Mouse (Mus musculus) lung, embryonic 16.5 days (tissue): Measurements from ENCODE around the gene Klhl11. TPM values are rescaled to one million over a fixed set of nuclear protein-coding genes. Genes with fewer than 3 reads are reported as not detected.
A peak's percentile ranks its signal among the peaks of the same experiment; 100 is the strongest.

Source experiments
- ATAC-seq: fragments of 200-750 bp; cut with Nextera tagmentation; 2 replicates; pipeline ENCODE4 v1.8.0; 2017; ENCODE audit warnings: low read depth, mild to moderate bottlenecking, moderate library complexity
- H3K27ac ChIP-seq: fragments of 300-500 bp; sonication (generic); 2 replicates; pipeline ENCODE4 v1.5.1; 2014; ENCODE audit warnings: mild to moderate bottlenecking, control low read depth, low read length
- H3K27me3 ChIP-seq: fragments of 300-500 bp; sonication (generic); 2 replicates; pipeline ENCODE4 v1.6.1; 2014; ENCODE audit warnings: low read depth, low read length, mixed read lengths; ENCODE audit not compliant: control insufficient read depth, insufficient read depth
- H3K36me3 ChIP-seq: fragments of 300-500 bp; sonication (generic); 2 replicates; pipeline ENCODE4 v1.6.1; 2014; ENCODE audit warnings: low read length; ENCODE audit not compliant: control insufficient read depth, insufficient read depth
- H3K4me1 ChIP-seq: fragments of 300-500 bp; sonication (generic); replicated peaks from 2 replicates; pipeline ENCODE4 v1.6.1; 2014; ENCODE audit warnings: low read length, mixed read lengths; ENCODE audit not compliant: control insufficient read depth, insufficient read depth
- H3K4me2 ChIP-seq: fragments of 300-500 bp; sonication (generic); 2 replicates; pipeline ENCODE4 v1.6.1; 2014; ENCODE audit warnings: low read depth, low read length, control low read depth
- H3K4me3 ChIP-seq: fragments of 300-500 bp; sonication (generic); 2 replicates; pipeline ENCODE4 v1.5.1; 2014; ENCODE audit warnings: mild to moderate bottlenecking, low read length, control low read depth
- H3K9ac ChIP-seq: fragments of 300-500 bp; sonication (generic); 2 replicates; pipeline ENCODE4 v1.6.1; 2014; ENCODE audit warnings: low read length, control low read depth
- H3K9me3 ChIP-seq: fragments of 300-500 bp; sonication (generic); 2 replicates; pipeline ENCODE4 v1.6.1; 2016; ENCODE audit warnings: low read length; ENCODE audit not compliant: control insufficient read depth
- WGBS: fragments of 180-500 bp; shearing (Covaris S2); extraction: QIAGEN DNeasy Blood & Tissue Kit; methylation state at CpG from one replicate; pipeline ENCODE4 v1.1.7; 2014; 5-methylcytosine and 5-hydroxymethylcytosine counted together
- polyA plus RNA-seq: library from polyadenylated mRNA; unstranded; fragments of >200 nt; fragmentation: Nextera tagmentation; extraction: Ambion mirVana; gene quantifications from 2 replicates; pipeline ENCODE4 v1.2.1, GENCODE M21; 2015

Klhl11 gene
- 8.3 and 8.4 TPM in 2 replicates for polyA plus RNA-seq

DNA sequence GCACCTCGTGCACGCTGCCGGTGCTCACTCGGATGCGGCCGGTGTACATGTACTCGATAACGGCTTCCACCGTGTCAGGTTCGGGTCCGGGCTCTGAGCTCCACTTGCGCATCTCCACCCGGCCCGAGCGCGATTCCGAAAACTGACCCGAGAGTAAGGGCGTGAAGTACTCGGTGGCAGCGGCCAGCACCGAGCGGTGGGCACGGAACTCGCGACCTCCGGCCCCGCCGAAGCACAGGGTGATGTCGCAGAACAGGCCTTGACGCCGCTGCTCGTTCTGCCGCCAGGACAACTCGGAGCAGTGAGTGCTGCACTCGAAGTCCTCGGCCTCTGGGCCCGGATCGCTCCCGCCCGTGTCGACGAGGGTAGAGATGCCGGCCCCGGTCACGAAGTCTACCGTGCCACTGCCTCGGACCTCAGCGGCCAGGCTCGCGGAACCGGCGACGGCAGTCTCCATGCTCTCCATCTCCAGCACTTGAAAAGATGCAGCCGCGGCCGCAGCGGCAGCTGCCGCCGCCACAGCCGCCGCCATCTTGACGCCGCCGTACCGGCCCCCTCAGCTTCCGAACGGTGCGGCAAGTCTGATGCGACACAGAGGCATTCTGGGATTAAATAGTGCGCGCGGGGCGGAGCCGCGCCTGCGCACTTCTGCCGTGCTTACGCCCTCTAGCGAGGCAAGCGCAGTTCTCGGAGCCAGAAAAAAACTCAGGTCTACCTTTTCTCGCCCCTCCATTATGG lies at the start of gene Klhl11:
Gene Klhl11, minus strand, starts transcription at position 545 of the 738 bp plus-strand sequence.
- Histone ChIP-seq H3K4me2 (peak within 1 kb of the TSS; percentile 70), H3K27me3 (no peaks in the 10 kb centered on the region), H3K36me3 (peaks cover 2% of the 10 kb centered on the region; the same call in 1 of the 2 replicates), H3K9ac (peak within 1 kb of the TSS; percentile 97), H3K9me3 (no peaks in the 10 kb centered on the region), H3K4me3 (peak within 1 kb of the TSS; percentile 99), H3K27ac (peak within 1 kb of the TSS; percentile 52; the same call in 1 of the 2 replicates), H3K4me1 (peaks cover 15% of the 10 kb centered on the region)
- under 1% methylated on average over 83 of the region's 83 CpGs for WGBS
- peak; percentile 96 for ATAC-seq

GRCm38 (mm10) chr11:100520838-100521237 lies 48.3 kb upstream of the Klhl11 start:
- no peak for ATAC-seq
- Histone ChIP-seq H3K9me3 (no peaks in the 10 kb centered on the region), H3K4me2 (no peak overlapping the region), H3K27ac (no peak overlapping the region), H3K36me3 (peaks cover 41% of the 10 kb centered on the region), H3K9ac (no peak overlapping the region), H3K4me1 (peaks cover 15% of the 10 kb centered on the region), H3K27me3 (no peaks in the 10 kb centered on the region), H3K4me3 (no peak overlapping the region)
- WGBS: 73% methylated on average over 15 of the region's 15 CpGs

- Histone ChIP-seq H3K36me3 (peaks cover 55% of the 10 kb centered on the region), H3K4me1 (peaks cover 3% of the 10 kb centered on the region; the same call in 1 of the 2 replicates), H3K4me3 (no peak overlapping the region), H3K27ac (no peak overlapping the region), H3K4me2 (no peak overlapping the region), H3K9ac (no peak overlapping the region), H3K27me3 (no peaks in the 10 kb centered on the region), H3K9me3 (no peaks in the 10 kb centered on the region)
- no peak for ATAC-seq
- WGBS: 62% methylated on average over 7 of the region's 7 CpGs
Observed at GRCm38 (mm10) chr11:100519188-100519587, 46.6 kb upstream of the Klhl11 start.

GRCm38 (mm10) chr11:100518188-100518591 lies 45.6 kb upstream of the Klhl11 start:
- Histone ChIP-seq H3K9me3 (no peaks in the 10 kb centered on the region), H3K27me3 (no peaks in the 10 kb centered on the region), H3K4me3 (no peak overlapping the region), H3K36me3 (peaks cover 62% of the 10 kb centered on the region), H3K27ac (no peak overlapping the region), H3K4me1 (no peaks in the 10 kb centered on the region), H3K9ac (no peak overlapping the region), H3K4me2 (no peak overlapping the region)
- no peak for ATAC-seq
- WGBS: 58% methylated on average over 5 of the region's 5 CpGs

- Histone ChIP-seq H3K36me3 (peaks cover 64% of the 10 kb centered on the region), H3K9ac (no peak overlapping the region), H3K4me2 (no peak overlapping the region), H3K27me3 (no peaks in the 10 kb centered on the region), H3K27ac (no peak overlapping the region), H3K9me3 (no peaks in the 10 kb centered on the region), H3K4me3 (no peak overlapping the region), H3K4me1 (no peaks in the 10 kb centered on the region)
- 64% methylated on average over 9 of the region's 9 CpGs for WGBS
- no peak for ATAC-seq
Observed at GRCm38 (mm10) chr11:100516291-100516690, 43.8 kb upstream of the Klhl11 start.

DNA sequence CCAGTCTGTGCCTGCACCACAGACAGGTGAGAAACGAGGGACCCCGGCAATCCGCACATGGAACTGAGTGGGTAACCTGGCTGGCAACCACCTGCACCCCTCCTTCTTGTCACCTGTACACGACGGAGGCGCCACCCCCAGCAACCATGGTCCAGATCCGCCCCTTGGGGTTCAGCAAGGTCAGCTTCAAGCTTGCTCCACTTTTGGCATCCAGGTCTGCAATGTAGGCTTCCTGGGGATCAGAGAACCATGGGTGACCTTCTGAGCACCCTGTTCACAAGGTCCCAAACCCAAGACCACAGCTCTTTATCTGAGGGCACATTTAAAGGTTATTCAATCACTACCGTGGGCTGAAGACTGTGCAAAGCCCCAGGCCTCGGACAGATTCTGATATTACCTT lies 43.2 kb upstream of the Klhl11 start:
- WGBS: 88% methylated on average over 9 of the region's 9 CpGs
- Histone ChIP-seq H3K4me1 (no peaks in the 10 kb centered on the region), H3K9ac (no peak overlapping the region), H3K27ac (no peak overlapping the region), H3K9me3 (no peaks in the 10 kb centered on the region), H3K27me3 (no peaks in the 10 kb centered on the region), H3K36me3 (peaks cover 68% of the 10 kb centered on the region), H3K4me2 (no peak overlapping the region), H3K4me3 (no peak overlapping the region)
- ATAC-seq: no peak

DNA sequence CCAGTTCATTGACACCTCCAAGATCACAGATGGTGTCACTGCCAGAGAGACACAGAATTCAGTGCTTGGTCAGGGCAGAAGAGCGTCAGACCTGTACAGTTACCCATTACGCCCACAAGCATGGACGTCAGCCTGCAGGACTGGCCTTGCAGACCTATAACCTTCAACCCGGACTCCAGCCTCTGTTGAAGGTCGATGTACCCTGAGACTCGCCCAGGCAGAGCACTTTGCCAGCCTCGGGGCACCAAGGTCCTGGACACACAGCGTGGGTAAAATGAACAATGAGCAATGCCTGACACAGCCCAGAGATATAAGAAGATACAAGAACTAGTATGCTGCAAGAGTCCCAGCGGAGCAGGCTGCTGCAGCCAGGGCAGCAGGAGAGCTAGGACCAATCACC lies 42.5 kb upstream of the Klhl11 start:
- no peaks in the 10 kb centered on the region for H3K27me3 ChIP-seq
- 93% methylated on average over 9 of the region's 9 CpGs for WGBS

GRCm38 (mm10) chr11:100513716-100514115 lies 41.2 kb upstream of the Klhl11 start:
- no peak for ATAC-seq
- WGBS: 78% methylated on average over 10 of the region's 10 CpGs
- H3K4me2 ChIP-seq: no peak overlapping the region
- no peak overlapping the region for H3K9ac ChIP-seq
- peaks cover 62% of the 10 kb centered on the region for H3K36me3 ChIP-seq
- H3K4me1 ChIP-seq: no peaks in the 10 kb centered on the region
- H3K9me3 ChIP-seq: no peaks in the 10 kb centered on the region
- H3K4me3 ChIP-seq: no peak overlapping the region
- no peak overlapping the region for H3K27ac ChIP-seq
- H3K27me3 ChIP-seq: no peaks in the 10 kb centered on the region

More for the DNA sequence above, 42.5 kb upstream of the Klhl11 start:
- Histone ChIP-seq H3K4me1 (no peaks in the 10 kb centered on the region), H3K9me3 (no peaks in the 10 kb centered on the region), H3K4me2 (no peak overlapping the region), H3K4me3 (no peak overlapping the region), H3K36me3 (peaks cover 63% of the 10 kb centered on the region), H3K9ac (no peak overlapping the region), H3K27ac (no peak overlapping the region)
- no peak for ATAC-seq

GRCm38 (mm10) chr11:100512384-100512783 lies 39.8 kb upstream of the Klhl11 start:
- no peak for ATAC-seq
- 91% methylated on average over 1 of the region's 1 CpGs for WGBS

More at GRCm38 (mm10) chr11:100512384-100512783, 39.8 kb upstream of the Klhl11 start:
- Histone ChIP-seq H3K36me3 (peaks cover 65% of the 10 kb centered on the region), H3K4me2 (no peak overlapping the region), H3K27me3 (no peaks in the 10 kb centered on the region), H3K9me3 (no peaks in the 10 kb centered on the region), H3K4me1 (no peaks in the 10 kb centered on the region), H3K27ac (no peak overlapping the region), H3K4me3 (no peak overlapping the region), H3K9ac (no peak overlapping the region)
